Mouse (Mus musculus) left cerebral cortex, adult 6 months (tissue): ENCODE measurements around the gene Gm5622. TPM values are rescaled to one million over a fixed set of nuclear protein-coding genes. Genes with fewer than 3 reads are reported as not detected.

Experiments
- long read RNA-seq, 2 experiments: library from polyadenylated mRNA; unstranded; transcript quantifications; one replicate each; pipeline ENCODE4 v2.0.0; 2019 to 2020
- polyA plus RNA-seq: library from polyadenylated mRNA; unstranded; fragments of <200 nt; fragmentation: Nextera tagmentation; gene quantifications from 2 replicates; pipeline ENCODE4 v1.2.3, GENCODE M21; 2021

The Gm5622 gene
- not detected in 2 replicates for polyA plus RNA-seq
- long read RNA-seq, experiment 1, result 0 reads
- long read RNA-seq, experiment 2, result 0 reads

DNA sequence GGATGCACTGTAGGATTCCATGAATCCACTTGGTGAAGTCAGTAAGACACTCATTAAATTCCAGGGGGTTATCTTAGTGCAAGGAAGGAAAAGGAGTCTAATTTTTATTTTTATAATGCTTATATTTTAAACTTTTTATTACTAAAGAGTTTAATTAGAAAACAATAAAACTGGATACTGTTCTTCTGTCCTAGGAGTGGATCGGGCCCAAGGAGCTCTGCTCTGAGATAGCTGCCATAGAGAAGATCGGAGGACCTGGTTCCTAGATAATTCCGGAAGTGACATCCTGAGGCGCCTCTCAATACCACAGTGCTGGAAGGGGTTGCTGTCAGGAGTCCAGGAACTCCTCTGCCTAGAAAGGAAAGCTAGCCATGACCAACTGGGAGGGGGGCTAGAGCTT is at the start of gene Gm5622:
Gene Gm5622 (plus strand): TSS at position 301 of the 400 bp plus-strand sequence.

GRCm38 (mm10) chr14:51573963-51574362 is 21.4 kb downstream of the Gm5622 start, which contains the start of gene Gm17175:
Gene Gm17175, minus strand, starts transcription at chr14:51574063.

GRCm38 (mm10) chr14:51592039-51592438 is 39.4 kb downstream of the Gm5622 start, which contains the start of gene Gm17174:
Gene Gm17174, minus strand, starts transcription at chr14:51592139.

GRCm38 (mm10) chr14:51611210-51611609 is 58.6 kb downstream of the Gm5622 start, which contains the start of gene Gm17078:
Gene Gm17078, minus strand, starts transcription at chr14:51611310.

DNA sequence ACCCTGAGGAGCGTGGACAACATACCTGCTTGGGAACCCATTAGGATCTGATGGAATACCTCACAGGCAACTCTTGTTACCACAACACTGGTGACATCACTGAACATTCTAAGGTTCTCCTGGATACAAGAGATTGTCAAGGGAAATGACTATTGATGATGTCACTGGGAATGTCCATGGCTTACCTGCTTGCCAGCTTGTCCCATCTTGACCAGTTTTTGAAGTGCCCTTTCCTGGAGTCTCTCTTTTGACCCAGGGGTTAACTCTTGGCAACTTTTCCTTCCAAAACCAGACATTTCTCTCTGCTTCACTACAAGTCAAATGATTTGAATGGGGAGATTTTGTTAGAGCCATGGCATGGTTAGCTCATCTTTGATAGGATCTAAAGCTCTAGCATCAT is 83.0 kb downstream of the Gm5622 start, which contains the start of gene Gm4181:
Gene Gm4181 (minus strand): TSS at position 101 of the 400 bp plus-strand sequence.

DNA sequence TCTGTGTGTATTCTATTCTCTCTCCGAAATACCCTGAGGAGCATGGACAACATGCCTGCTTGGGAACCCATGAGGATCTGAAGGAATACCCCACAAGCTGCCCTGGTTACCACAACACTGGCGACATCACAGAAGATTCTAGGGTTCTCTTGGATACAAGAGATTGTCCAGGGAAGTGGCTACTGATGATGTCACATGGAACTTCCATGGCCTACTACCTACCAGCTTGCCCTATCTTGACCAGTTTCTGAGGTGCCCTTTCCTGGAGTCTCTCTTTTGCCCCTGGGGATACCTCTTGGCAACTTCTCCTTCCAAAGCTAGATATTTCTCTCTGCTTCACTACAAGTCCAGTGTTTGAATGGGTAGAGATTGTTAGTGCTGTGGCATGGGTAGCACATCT is 142.8 kb downstream of the Gm5622 start, which contains the start of gene Gm17079:
Gene Gm17079 (minus strand): TSS at position 101 of the 400 bp plus-strand sequence.

Other genes starting within 250 kb of the Gm5622 start
- gene Gm7247, start 191.0 kb upstream of the Gm5622 start, polyA plus RNA-seq, result not detected in 2 replicates
- gene Vmn2r88, start 142.0 kb upstream of the Gm5622 start, polyA plus RNA-seq, result not detected in 2 replicates
- not detected in 2 replicates for gene Vmn2r89, start 100.9 kb upstream of the Gm5622 start, polyA plus RNA-seq
- gene Gm17175, start 21.3 kb downstream of the Gm5622 start, polyA plus RNA-seq, result not detected in 2 replicates
- not detected in 2 replicates for gene Gm17174, start 39.3 kb downstream of the Gm5622 start, polyA plus RNA-seq
- gene Gm17078, start 58.5 kb downstream of the Gm5622 start, polyA plus RNA-seq, result not detected in 2 replicates
- gene Gm4181, start 82.9 kb downstream of the Gm5622 start, polyA plus RNA-seq, result not detected in 2 replicates
- not detected in 2 replicates for gene Gm17079, start 142.7 kb downstream of the Gm5622 start, polyA plus RNA-seq
- gene Gm5800, start 164.4 kb downstream of the Gm5622 start, polyA plus RNA-seq, result not detected in 2 replicates
- not detected in 2 replicates for gene Ang4, start 220.8 kb downstream of the Gm5622 start, polyA plus RNA-seq
- gene AY358078, start 247.3 kb downstream of the Gm5622 start, polyA plus RNA-seq, result not detected in 2 replicates